Mouse (Mus musculus) neutrophil, adult 5-6 weeks (primary cell): ENCODE data around the gene Baiap2l2. TPM values are rescaled to one million over a fixed set of nuclear protein-coding genes. Genes with fewer than 3 reads are reported as not detected.
A peak's percentile ranks its signal among the peaks of the same experiment; 100 is the strongest.

ENCODE experiments used
- ATAC-seq: fragments of 151-379, 151-347 bp; 2 replicates; pipeline ENCODE4 v1.8.0; 2017; ENCODE audit warnings: mild to moderate bottlenecking, moderate TSS enrichment; ENCODE audit not compliant: insufficient number of reproducible peaks, poor library complexity, low FRiP score, severe bottlenecking; ENCODE audit errors: extremely low read depth
- total RNA-seq: library from RNA; stranded (forward); fragments of 200-1000 nt; gene quantifications from 2 replicates; pipeline ENCODE4 v1.2.3, GENCODE M21; 2017

Baiap2l2 gene
- total RNA-seq, 1 experiment from 2014 or later, result not detected

DNA sequence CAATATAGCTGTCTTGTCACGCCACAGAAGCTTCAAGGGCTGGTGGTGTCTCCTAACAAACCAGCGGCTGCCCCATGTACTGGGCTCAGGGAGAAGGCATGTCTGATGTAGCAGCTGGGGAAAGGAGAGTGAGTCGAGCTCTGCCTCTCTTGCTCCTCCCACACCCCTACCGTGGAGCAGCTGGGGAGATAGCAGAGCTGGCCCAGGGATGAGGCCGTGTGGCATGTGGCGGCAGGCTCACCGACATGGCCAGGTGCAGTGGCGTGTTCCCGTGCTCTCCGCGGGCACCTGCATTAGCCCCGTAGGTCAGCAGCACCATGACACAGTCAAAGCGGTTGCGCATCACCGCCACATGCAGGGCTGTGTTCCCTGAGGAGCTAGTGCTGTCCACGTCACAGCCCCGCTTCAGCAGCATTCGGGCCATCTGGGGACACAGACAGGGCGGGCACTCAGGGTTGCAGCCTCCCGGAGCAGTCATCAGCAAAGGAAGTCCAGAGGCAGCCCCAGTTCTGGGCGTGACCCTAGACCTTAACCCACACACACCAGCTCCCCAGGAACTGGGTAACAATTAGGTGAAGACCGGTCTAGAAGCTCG, 20.8 kb upstream of the Baiap2l2 start:
- ATAC-seq, result no peak

- no peak for ATAC-seq
These were observed 19.5 kb upstream of the Baiap2l2 start for GRCm38 (mm10) chr15:79304832-79305231.

DNA sequence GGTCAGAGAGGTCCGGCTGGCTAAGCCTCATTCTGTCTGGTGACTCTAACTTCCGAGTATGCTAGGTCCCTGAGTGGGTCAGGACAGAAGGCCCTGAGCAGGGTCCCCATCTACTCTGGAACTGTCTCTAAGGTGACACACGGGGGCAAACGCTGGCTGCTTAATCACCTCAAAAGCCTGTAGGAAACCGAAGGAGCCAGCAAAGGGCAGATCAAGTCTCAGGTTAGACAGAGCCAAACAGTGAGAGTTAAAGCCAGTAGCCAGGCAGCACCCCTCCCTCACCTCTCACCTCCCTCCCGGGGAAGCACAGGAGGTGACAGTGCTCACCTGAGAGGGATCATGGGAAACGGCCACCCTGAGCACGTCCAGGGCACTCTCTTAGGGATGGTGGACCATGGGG, 18.4 kb upstream of the Baiap2l2 start:
- no peak for ATAC-seq

GRCm38 (mm10) chr15:79299563-79300155, 14.3 kb upstream of the Baiap2l2 start:
- ATAC-seq, result no peak

DNA sequence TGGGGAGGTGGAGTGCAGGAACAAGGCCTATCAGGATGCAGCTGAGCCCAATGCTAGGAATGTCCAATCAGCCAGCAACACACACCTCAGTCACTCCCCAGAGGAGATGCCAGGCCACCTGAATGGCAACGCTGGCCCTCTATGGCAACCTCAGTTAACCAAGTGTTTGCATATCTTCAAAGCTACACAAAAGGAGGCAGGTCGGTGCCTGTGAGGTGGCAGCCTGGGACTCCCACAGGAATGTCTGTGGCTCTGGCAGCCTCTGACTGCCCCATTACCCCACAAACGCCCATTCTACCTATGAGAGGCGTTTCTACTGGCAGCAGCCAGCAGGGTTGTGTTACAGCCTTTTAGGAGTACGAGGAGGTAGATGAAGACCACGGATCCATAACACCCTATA, 13.2 kb upstream of the Baiap2l2 start:
- ATAC-seq, result no peak

DNA sequence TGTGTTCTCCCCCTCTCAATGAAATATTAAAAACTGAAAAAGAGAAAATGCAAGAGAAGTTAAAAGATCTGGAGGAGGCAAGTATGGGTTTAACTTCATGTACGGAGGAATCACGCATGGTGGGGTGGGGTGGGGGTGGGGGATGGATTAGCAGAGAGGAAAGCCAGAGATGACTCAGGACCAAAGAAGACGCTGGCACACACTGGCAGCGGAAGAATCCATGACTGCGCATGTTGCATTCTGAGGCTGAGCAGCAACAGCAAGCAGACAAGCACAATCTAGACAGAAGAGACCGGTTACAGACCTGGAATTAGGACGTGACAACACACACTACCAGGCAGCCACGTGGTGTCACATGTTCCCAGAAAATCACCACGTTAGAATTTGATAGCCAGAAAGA, 7.4 kb upstream of the Baiap2l2 start:
- ATAC-seq, result no peak

- no peak for ATAC-seq
These were observed 5.0 kb upstream of the Baiap2l2 start for GRCm38 (mm10) chr15:79290340-79290739.

- no peak for ATAC-seq
These were observed 4.1 kb upstream of the Baiap2l2 start for GRCm38 (mm10) chr15:79289441-79289840.

DNA sequence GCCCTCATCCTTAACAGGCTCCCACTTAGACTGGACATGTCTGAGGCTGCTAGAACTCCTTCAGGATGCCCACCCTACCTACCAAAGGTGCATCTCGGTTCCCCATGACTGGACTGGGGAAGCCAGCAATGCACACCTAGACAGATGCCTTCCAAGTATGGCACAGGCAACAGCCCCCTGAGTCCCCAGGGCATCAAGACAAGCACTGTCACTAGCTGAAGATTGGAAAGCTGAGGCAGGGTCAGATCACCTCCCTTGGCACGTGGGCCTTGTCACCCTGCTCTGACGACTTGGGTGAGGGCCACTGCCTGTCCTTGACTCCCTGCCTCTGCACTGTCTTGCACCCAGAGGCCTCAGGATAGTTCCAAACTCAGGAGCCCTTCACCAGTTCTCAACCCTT, 3.0 kb upstream of the Baiap2l2 start:
- ATAC-seq, result no peak

DNA sequence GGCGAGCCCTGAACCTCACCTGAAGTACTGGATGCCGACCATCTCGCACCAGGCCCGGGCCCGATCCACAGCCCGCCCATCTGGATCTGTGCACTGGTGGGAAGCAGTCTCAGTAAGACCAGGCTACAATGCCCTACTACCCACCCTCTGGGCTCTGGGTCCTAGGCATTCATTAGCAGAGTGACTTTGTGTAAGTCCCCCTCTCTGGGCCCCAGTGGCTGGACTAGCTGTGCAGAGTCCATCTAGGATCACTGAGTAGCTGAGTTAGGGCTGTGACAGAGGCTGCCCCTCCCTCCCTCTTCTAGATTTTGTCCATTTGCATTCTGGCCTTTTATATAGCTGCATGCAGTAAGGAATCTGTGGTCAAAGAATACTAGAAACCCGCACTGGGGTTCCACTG, 1.8 kb upstream of the Baiap2l2 start:
- ATAC-seq, result no peak

DNA sequence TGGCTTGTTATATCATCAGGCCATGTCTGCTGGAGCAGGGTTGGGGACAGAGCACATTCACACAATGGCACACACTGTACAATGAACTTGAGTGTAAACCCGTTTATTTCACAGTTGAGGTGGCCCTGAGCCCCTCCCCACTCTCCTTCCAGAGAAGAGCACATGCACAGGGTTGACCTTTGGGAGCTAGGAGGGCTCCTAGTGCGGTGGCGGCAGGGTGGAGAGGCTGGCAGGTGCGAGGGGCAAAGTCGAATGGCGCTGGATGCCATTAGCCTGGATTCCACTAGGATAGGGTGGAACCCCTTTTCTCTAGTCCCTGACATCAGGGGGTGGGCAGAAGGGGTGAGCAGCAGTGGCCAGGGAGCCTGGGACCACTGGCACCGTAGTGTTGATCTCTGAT, 804 bp upstream of the Baiap2l2 start:
- ATAC-seq, result no peak

DNA sequence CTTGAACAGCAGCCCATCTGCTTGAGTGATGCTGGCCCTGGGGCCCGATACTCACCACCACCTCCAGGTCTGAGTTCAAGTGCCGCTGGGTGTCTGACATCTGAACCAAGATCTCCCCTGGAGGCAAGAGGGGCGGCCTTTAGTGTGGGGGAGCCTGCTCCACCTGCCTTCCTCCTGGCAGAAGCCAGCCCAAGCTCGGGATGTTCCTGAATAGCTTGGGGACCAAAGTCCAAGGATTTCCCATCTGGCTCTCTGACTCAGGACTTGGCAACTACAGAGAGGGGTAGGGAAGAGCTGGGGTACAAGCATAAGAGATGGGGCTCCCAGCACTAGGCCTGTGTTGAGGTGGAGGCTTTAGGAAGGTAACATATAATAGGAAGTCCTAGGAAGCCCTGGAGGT, 2.0 kb downstream of the Baiap2l2 start:
- no peak for ATAC-seq

GRCm38 (mm10) chr15:79282434-79282833, 2.9 kb downstream of the Baiap2l2 start:
- no peak for ATAC-seq

DNA sequence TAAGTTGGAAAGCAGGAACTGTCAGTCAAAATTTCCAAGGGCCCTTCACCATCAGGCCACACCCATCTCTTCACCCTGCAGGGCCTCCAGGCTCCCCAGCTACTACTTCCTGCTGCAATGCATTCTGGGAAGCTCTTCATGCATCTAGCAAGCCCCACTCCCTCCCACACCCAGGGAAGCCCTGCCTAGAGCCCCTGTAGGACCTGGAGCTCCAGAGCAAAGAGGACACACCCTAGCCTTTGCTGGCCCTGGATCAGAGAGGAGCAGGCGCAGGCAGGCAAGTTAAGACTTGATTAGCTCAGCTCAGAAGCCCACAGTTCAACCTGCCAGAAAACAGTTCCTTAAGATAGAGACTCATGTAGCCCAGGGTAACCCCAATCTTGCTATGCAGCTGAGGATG, 3.9 kb downstream of the Baiap2l2 start:
- ATAC-seq, result no peak

DNA sequence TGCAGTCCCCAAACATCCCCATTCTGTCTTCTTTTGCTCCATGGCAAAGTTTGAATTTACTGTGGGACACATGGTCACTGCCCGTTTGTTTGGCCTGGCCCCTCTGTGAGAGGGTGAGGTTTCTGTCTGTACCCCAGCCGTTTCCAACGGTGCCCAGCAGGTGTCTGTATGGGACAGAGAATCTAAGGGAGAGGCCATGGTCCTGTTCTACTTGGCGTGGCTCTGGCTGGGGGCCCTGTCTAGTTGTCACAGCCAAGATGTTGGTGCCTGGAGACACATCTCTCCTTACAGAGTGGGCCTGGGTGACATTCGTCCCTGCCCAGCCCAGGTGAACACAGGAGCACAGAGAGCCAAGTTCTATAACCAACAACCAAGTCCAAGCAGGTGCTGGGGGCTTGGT, 4.5 kb downstream of the Baiap2l2 start:
- ATAC-seq, result no peak

DNA sequence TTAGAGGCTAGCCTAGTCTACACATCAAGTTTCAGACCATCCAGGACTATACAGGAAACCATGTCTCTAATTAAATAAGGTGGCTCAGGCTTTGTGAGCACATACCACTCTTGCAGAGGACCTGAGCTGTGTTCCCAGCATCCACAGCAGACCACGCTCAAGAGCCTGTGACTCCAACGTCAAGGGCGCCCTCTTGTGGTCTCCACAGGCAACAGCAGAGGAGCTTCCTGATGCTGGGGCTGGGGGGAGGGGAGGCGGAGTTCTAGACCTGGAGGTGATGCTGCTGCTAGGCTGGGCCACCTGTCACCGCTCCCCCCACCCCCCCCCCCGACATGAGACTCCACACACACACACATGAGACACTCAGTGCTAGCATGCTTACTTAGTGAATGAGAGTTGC, 5.1 kb downstream of the Baiap2l2 start:
- ATAC-seq, result no peak

DNA sequence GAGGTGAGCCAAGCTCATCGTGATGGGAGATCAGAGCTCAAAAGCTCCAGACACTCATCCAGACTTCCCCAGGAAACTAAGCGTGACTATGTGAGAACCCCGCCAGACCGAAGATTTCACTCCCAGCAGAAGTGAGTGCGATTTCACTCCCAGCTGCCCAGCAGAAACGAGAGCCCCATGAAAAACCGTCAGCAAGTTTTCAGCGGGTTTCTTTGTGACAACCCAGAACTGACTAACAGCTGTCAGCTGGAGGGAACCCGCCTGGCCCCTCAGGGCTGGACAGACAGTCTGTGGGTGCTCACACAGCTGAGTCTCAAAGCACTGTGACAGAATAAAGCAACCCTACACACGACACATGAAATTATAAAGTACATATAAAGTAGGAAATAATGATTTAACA, 7.6 kb downstream of the Baiap2l2 start:
- ATAC-seq, result no peak

GRCm38 (mm10) chr15:79273020-79273419, 12.3 kb downstream of the Baiap2l2 start:
- ATAC-seq, result no peak

DNA sequence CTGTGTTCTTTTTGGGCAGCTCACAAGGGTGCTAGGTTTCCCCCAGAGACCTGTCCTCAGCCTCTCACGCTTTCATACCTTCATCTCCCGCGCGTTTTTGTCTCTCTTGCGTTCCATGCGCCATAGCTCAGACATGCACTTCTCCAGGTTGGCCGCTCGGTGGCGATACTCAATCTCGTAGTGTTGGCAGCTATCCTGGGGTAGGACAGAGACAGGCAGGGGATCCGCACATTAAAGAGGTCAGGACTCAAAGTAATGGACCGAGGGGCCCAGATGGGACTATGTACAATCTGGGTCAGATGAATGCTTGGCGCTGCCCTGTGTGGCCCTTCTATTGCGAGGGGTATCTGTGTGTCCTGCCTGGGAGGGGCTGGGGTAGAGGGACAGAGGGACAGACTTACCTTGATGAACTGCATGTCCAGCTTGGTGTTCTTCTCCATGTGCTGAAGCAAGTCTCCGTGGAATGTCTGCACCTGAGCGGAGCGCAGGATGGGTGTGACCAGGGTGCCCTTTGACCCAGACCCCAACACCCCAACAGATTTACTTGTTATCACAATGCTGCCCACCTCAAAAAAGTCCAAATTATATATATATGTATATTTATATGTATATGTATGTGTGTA, 14.1 kb downstream of the Baiap2l2 start:
- peak; percentile 58 for ATAC-seq

- peak; percentile 58 for ATAC-seq
These were observed 14.8 kb downstream of the Baiap2l2 start for GRCm38 (mm10) chr15:79270317-79271123.
